Mouse (Mus musculus): ENCODE results near the gene Cenpp.

The Cenpp gene

DNA sequence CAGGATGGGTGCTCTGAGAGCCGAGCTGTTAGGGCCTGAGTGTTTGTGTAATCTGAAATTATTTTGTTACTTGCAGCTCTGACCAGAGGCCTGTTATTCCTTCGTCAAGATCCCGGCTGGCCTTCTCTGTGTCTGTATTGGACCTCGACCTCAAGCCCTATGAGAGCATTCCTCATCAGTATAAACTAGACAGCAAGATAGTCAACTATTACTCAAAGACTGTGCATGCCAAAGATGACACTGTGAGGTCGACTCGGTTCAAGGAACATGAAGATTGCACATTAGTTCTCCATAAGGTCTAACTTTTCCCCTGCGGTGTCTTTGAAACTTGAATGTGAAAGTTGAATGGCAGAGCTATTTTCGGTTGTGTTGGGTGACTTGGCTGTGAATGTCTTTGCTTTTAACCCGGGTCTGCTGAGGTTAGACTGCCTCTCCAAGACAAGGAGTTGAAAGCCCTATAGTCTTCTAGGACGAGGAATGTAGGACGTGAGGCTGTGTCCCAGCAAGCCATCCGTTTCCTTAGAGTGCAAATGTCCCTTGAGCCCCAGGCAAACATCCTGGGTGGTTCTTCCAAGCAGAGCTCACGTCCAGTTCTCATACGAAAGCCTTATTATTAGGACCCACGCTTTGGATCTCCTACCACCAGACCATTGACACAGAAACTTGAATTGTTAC lies 191.0 kb downstream of the Cenpp start:
- DNase-seq (ENCODE audit: low spot score in 2 of 2), result no peak

- DNase-seq (ENCODE audit: low spot score in 2 of 2), result peak in 1 of 2 experiments; percentile 23
Observed at GRCm38 (mm10) chr13:49460692-49461414, 191.7 kb downstream of the Cenpp start.

DNA sequence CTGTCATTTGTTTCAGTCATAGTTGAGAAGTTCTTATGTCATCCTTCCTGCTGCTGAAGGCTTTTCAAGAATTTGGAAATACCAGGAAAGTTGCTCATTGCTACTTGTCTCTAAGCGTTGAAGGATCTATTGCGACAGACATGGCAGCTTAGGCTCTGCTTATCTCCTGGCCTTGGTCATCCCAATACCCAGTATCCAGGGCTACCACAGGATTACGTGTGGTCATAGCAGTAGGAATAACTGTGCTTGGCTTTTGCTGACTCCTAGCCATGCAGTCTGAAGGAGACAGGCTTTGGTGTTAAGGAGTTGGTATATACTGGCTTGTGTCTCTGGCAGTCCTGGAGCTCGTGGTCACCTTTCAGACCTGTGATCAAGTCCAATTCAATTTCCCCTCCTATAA lies 192.3 kb downstream of the Cenpp start:
- no peak for DNase-seq (ENCODE audit: low spot score in 2 of 2)

GRCm38 (mm10) chr13:49449318-49449749 lies 203.3 kb downstream of the Cenpp start:
- DNase-seq (ENCODE audit: low spot score in 2 of 2), result peak; percentile 63 to 64

- DNase-seq (ENCODE audit: low spot score in 2 of 2), result peak in 1 of 2 experiments; percentile 38
Observed at GRCm38 (mm10) chr13:49444451-49444850, 208.1 kb downstream of the Cenpp start.

GRCm38 (mm10) chr13:49436170-49436569 lies 216.4 kb downstream of the Cenpp start:
- no peak for DNase-seq (ENCODE audit: low spot score in 2 of 2)

DNA sequence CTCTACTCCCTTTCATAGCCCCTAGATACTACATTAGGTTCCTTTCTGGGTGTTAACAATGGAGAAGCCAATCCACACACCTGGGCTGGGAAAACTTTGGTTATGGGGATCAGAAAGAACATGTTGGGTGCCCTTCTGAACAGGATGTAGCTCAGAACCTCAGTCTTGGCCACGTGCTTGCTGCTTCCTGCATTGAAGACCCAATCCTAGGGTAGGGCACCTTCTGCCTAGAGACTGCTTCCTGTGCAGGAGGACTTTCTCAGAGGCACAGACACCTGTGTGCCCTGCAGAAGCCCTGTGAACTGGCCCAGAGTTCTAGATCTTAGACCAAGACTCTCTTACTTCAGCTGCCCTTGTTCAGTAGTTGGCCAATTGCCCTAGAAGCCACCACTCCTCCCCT lies 216.8 kb downstream of the Cenpp start:
- DNase-seq (ENCODE audit: low spot score in 2 of 2), result no peak

DNA sequence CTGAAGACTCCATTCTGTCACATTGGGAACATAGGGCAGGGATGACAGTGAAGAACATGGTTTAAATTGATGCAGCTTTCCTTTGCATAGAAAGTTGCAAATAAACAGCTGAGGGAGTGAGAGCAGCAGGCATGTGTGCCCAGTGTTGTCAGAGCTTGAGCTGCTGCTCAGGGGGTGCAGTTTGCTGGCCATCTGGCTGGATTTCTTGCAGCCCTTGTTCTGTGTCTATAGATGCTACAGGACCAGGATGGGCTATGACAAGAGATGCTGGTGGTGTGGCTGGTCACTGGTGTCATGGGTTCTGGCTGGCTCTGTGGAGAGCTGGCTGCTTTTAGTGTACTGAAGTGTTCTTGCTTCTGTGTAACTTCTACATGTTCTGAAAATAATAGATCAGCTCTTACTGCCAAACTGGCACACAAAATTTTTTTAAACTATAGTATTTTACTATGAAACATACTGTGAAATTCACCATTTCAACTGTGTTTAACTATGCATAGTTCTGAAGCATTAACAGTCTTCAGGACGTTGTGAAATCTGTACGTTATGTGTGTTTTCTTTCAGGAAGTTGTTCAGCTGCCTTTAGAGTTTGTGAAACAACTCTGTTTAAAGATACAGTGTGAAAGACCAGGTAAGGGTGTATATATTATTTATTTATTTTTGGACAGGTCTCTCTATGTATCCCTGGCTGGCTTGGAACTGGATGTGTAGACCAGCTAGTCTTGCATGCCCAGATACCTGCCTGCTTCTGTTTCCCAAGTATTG lies 219.1 kb downstream of the Cenpp start:
- no peak for DNase-seq (ENCODE audit: low spot score in 2 of 2)

GRCm38 (mm10) chr13:49430529-49430928 lies 222.1 kb downstream of the Cenpp start:
- DNase-seq (ENCODE audit: low spot score in 2 of 2), result no peak

DNA sequence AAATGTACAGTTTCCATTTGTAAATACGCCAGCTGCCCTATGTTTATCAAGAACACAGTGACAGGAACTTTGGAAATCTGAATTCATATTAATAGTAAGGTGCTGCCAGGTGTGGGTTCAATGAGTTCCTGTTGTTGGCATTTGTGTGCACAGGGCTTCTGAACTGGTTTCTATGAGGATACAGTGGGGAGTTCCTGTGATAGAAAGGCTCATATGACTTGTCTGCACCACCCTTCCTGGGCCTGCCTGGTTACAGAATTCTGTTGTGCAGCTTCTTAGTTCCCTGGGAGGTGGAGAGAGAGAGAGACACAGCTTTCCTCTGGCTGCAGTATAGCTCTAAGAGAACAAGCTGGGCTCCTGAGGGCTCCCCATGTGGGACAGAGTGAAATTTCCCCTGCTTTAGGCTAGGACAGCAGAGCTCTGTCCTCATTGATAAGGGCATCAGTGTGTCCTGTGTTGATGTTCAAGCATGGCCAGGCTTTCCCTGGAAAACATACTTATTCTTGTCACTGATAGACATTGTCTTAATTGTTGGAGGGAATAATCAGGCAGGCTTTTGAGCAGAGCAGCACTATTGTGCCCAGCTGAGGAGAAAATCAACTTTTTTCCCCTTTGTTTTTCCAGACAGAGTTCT lies 224.4 kb downstream of the Cenpp start:
- no peak for DNase-seq (ENCODE audit: low spot score in 2 of 2)

DNA sequence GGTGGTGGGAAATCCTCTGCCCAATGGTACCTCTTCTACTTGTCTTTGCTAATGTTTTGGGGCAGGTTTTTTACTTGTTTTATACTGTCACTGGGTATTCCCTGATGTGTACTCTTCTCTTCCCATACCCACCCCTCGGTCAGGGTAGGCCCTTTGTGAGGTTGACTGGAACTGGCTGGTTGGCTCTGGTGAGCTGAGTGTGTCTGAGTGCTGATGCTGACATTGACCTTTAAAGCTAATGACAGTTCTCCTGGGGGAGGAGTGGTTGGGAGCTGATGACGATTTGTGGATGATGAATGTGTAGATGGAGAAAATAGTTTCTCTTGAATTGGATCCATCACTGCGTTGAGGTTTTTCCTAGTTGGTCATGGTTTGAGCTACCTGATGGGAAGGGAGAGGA lies 225.8 kb downstream of the Cenpp start:
- no peak for DNase-seq (ENCODE audit: low spot score in 2 of 2)

DNA sequence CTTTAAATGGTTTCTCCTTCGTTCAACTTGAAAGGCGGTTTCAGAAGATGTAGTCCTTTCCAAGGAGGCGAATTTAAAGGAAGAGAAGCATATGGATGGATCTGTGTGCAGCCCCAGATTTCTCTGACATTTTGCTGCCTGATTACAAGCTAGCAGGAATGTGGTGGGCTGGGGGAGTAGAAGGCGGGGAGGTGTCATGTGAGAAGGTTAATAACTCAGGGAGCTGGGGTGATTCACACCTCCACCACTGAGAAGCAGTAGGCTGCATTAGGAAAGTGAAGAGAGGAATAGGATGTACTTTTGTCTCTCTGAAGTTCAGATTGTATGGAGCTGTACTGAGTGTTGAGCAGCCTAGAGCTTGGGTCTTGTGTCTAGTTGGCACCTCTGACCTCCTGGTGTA lies 230.6 kb downstream of the Cenpp start:
- DNase-seq (ENCODE audit: low spot score in 2 of 2), result no peak

- DNase-seq (ENCODE audit: low spot score in 2 of 2), result no peak
Observed at GRCm38 (mm10) chr13:49421606-49421917, 231.0 kb downstream of the Cenpp start.

DNA sequence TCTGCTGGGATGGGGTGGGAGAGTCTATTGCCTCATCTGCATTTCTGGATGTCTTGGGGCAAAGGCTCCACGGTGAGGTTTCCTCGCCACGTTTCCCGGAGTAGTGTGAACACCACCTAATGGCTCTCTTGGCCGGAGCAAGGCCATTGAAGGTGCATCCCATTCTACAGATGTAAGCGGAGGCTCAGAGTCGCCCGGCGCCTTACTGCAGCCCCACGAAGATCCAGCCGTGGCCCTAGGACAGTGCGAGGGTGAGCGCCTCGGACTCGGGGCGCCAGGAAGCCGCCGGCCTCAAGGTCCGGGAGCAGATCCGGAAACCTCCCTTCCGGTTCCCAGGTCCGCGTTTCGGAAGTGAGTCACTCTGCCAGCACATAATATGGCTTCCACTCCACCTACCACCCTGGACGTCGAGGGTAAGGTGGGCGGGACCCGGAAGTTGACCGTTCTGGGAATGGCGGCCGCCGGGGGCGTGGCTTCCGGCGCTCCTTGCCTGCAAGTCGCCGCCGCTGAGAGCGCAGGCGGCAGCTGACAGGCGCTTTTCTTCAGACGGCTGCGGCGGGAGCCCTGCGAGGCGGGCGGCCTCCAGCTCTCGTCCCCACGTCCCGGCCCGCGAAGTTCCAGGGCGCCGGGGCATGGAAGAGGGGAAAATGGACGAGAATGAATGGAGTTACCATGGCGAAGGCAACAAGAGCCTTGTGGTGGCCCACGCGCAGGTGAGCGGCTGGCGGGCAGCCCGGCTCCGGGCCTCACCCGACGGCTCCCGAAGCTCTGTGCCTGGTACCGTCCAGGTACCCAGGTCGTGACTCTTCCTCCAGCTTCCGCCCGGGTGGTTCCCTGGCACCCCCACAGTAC lies 231.6 kb downstream of the Cenpp start, which contains the start of gene Ippk:
Gene Ippk, plus strand, starts transcription at position 496 of the 852 bp plus-strand sequence.
- DNase-seq (ENCODE audit: low spot score in 2 of 2), result peak; percentile 98 to 99
